Mouse (Mus musculus): ENCODE results near the gene Gtf2f2.
"Not testable (repeated sequence)": the region's sequence is repeated elsewhere in the genome, so short reads cannot be mapped to it uniquely, and the experiment has no call there.

Gene Gtf2f2

DNA sequence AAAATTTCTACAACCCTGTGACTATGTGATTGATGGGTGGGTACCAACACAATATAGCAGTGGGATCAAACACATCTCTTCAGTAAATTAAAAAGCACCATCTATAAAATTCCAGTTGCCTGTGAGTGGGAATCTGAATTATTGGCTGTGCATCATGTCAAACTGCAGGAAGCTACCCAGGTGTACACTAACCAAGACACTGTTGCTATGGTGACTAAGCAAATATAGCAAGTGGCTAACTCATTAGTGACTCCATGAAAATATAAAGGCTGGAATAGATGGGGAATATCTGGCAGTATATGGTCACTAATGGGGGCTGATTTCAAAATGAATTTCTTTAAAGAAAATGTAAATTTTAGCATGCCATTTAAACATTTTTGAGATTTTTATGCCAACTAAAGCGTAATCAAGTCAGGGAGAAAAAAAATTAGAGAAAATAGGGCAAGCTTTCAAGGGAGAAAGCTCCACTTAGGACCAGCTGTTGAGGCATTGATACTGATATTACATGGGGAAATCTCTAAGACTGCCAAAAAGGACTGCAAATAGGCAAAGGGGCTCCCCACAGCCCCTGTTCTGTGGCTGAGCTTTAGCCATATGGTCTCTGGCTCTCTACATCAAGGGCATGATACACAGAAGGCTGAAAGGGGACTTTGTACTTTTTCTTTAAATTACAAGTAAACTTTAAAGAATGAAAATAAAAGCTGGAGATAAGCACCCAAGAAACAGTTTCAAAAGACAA is 87.2 kb downstream of the Gtf2f2 start:
- no peak for DNase-seq (ENCODE audit: low read depth, low spot score)

DNA sequence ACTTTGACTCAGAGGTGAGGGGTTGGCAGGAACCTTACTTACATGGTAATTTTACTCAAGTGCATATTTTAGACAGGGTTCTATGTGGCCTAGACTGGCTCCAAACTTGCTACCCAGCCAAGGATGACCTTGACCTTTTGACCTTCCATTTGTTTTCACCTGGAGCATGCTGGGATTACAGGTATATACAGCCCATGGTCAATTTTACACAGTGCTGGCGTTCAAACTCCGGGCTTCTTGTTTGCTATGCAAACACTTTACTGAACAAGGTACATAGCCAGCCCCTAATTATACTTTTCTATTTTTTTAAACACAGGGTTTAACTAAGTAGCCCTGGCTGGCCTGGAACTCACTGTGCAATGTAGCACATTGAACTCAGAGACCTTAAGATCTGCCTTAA is 98.0 kb downstream of the Gtf2f2 start:
- peak; percentile 56 for DNase-seq (ENCODE audit: low read depth, low spot score)

GRCm38 (mm10) chr14:75911968-75912367 is 98.7 kb downstream of the Gtf2f2 start:
- DNase-seq (ENCODE audit: low read depth, low spot score): no peak

DNA sequence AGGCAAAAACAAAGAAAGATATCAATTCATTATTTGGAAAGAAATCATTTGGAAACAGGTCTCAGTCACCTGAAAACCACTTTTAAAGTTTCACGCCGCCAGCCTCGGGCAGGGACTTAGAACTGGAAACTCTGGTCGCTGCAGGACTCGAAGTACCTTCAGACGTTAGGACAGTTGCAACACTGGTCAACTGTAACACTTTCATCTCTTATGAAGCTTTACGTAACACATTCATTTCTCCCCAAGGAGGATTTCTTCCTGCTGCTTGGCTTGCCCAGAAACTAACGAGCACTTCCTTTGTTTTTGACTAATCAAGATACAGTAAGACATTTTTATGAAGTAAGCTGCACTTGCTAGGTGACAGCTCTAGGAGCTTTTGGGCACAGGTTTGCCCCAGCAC is 103.7 kb downstream of the Gtf2f2 start:
- no peak for DNase-seq (ENCODE audit: low read depth, low spot score)

- DNase-seq (ENCODE audit: low read depth, low spot score): no peak
These were observed 105.7 kb downstream of the Gtf2f2 start for GRCm38 (mm10) chr14:75904972-75905371.

- DNase-seq (ENCODE audit: low read depth, low spot score): no peak
These were observed 107.5 kb downstream of the Gtf2f2 start for GRCm38 (mm10) chr14:75903131-75903530.

DNA sequence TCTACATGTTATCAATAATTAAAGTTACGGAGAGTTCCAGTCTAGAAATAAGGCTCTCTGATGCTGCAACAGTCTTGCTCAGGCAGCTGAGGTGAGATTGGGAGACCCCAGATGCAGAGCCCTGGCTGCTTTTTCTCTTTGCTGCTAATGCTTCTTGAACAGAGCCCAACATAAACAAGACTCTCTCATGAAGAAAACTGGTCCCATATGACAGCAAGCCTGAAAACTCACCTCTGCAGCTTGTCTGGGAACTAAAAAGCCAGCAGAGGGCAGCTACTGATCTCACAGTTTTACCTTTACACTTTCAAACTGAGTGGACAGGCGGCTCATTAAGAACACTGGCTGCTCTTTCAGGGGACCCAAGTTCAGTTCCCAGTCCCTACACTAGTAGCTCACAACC is 108.7 kb downstream of the Gtf2f2 start:
- DNase-seq (ENCODE audit: low read depth, low spot score): no peak

GRCm38 (mm10) chr14:75900793-75901499 is 109.7 kb downstream of the Gtf2f2 start:
- DNase-seq (ENCODE audit: low read depth, low spot score): no peak

DNA sequence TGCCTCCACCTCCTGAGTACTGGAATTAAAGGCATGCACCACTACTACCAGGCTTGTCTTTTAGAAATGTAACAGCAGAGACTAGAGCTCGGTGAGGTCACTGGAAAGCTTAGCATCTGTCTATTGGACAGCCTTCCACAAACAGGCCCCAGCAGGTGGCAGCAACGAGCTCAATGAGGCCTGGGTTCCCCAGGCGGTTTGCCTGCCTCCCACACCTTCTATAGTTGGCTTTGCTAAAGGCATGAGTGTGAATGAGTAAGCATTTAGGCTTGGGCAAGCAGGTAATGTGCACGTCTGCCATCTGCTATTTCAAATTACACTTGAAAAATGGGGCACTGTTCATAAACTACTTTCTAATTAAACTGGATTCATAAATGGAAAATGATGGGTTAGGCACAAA is 111.1 kb downstream of the Gtf2f2 start:
- DNase-seq (ENCODE audit: low read depth, low spot score): peak; percentile 82

- no peak for DNase-seq (ENCODE audit: low read depth, low spot score)
These were observed 118.5 kb downstream of the Gtf2f2 start for GRCm38 (mm10) chr14:75892118-75892517.

DNA sequence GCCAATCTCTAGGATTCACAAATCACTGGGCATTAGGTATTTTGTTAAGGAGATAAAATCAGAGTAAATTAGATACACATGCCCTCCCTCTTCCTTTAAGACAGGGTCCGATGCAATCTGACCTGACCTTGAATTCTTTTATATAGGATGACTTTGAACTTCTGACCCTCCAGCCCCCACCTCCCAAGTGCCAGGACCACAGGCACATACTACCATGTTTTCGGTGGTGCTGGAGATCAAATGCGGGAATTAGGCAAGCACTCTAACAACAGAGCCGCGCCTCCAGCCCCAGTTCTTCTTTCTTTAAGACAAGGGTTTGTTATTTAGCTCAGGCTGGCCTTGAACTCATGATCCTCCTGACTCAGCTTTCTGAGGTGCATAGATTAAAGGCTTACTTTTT is 126.8 kb downstream of the Gtf2f2 start:
- peak; percentile 55 for DNase-seq (ENCODE audit: low read depth, low spot score)

DNA sequence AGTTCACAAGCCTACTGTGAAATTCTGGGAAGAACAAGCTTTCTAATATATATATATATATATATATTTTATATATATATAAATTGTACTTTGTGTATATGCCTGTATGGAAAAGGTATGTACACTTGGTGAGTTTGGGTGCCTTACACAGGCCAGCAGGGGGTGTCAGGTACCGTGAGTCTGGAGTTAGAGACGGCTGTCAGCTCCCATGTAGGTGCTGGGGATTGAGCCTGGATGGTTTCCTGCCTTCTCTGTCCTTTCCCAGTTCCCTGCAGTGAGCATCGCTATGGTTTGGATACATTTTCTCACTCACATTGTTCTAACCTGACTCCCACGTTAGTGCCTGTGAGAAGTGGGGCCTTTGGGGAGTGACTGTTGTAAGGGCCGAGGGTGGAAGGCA is 127.3 kb downstream of the Gtf2f2 start:
- peak; percentile 52 for DNase-seq (ENCODE audit: low read depth, low spot score)

GRCm38 (mm10) chr14:75881856-75882255 is 128.8 kb downstream of the Gtf2f2 start:
- no peak for DNase-seq (ENCODE audit: low read depth, low spot score)

GRCm38 (mm10) chr14:75878980-75879379 is 131.7 kb downstream of the Gtf2f2 start:
- no peak for DNase-seq (ENCODE audit: low read depth, low spot score)

DNA sequence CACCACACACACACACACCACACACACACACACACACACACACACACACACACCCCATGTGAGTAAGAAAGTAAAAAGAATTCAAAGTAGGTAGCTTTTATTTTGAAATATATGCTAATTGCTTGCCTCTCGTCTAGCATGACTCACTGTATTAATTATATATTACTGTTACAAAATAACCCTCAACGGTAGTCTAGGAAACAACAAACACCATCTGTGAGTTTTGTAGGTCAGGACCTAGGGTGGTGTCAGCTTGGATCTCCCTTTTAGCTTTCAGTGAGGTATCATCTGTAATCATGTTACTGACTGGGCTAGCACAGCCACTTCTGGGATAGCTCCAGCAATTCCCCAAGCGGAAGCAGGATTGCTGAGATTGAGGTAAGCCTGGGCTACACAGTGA is 133.4 kb downstream of the Gtf2f2 start:
- no peak for DNase-seq (ENCODE audit: low read depth, low spot score)

- DNase-seq (ENCODE audit: low read depth, low spot score): peak; percentile 93
These were observed 134.2 kb downstream of the Gtf2f2 start for GRCm38 (mm10) chr14:75876320-75877043.

DNA sequence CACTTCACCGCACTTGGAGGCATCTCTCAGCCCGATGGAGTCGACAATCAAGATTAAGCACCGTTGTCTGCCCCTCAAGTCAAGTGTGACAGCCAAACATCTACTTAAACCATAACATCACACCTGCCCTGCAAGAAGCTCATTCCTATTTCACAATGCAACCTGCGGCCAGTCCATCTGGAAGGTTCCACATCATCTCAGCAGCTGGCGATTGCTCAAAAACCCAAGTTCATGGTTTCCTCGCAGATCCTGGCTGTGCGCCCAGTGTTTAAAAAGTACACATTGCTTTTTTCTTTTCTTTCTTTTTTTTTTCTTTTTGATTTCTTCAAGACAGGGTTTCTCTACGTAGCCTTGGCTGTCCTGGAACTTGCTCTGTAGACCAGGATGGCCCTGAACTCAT is 137.1 kb downstream of the Gtf2f2 start:
- DNase-seq (ENCODE audit: low read depth, low spot score): no peak

- peak; percentile 79 for DNase-seq (ENCODE audit: low read depth, low spot score)
These were observed 138.9 kb downstream of the Gtf2f2 start for GRCm38 (mm10) chr14:75871750-75872149.

GRCm38 (mm10) chr14:75871111-75871510 is 139.6 kb downstream of the Gtf2f2 start:
- no peak for DNase-seq (ENCODE audit: low read depth, low spot score)

- peak; percentile 84 for DNase-seq (ENCODE audit: low read depth, low spot score)
These were observed 140.0 kb downstream of the Gtf2f2 start for GRCm38 (mm10) chr14:75870631-75871030.

GRCm38 (mm10) chr14:75869769-75870363 is 140.8 kb downstream of the Gtf2f2 start:
- no peak for DNase-seq (ENCODE audit: low read depth, low spot score)

GRCm38 (mm10) chr14:75868028-75868427 is 142.6 kb downstream of the Gtf2f2 start:
- not testable (repeated sequence) for DNase-seq (ENCODE audit: low read depth, low spot score)
